Mouse (Mus musculus): ENCODE measurements around the gene Armcx6. TPM values are rescaled to one million over a fixed set of nuclear protein-coding genes. Genes with fewer than 3 reads are reported as not detected.
"Not testable (repeated sequence)": the region's sequence is repeated elsewhere in the genome, so short reads cannot be mapped to it uniquely, and the experiment has no call there.

Armcx6 gene
- polyA plus RNA-seq, 1 experiment from 2014 or later: 4.2 TPM

DNA sequence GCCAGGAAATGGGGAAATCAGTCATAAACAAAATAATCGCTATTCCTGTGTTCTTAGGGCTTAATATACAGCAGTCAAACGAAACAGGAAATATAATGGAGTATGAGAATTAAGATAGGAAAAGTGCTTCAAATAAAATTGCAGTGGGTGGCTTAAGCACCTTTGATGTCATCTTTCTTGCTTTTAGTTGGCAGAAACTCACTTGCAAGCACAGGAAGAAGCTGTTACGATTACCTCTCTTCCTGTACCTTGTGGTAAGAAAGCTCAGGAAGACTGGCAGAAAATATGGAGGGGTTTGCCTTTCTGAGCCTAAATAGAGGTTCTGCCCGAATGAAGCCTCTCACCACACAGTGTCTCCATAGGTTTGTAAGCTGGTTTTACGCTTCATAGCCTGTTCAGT lies 9.4 kb downstream of the Armcx6 start:
- H3K9me3 ChIP-seq (replicated peaks; ENCODE audit: control insufficient read depth, low read length): no peaks in the 10 kb centered on the region
- no peaks in the 10 kb centered on the region for H3K36me3 ChIP-seq (ENCODE audit: control insufficient read depth, insufficient read depth)
- WGBS (ENCODE audit: insufficient replicate concordance): 45% methylated on average over 5 of the region's 5 CpGs
- no peak overlapping the region for H3K27ac ChIP-seq (ENCODE audit: low read length)
- no peak overlapping the region for H3K4me3 ChIP-seq (ENCODE audit: low read depth, low read length)
- no peak for ATAC-seq (ENCODE audit: low read depth)
- no peaks in the 10 kb centered on the region for H3K27me3 ChIP-seq (ENCODE audit: control insufficient read depth, insufficient read depth, low read depth, low read length)
- H3K4me2 ChIP-seq (ENCODE audit: low read depth, low read length): no peak overlapping the region
- H3K9ac ChIP-seq (ENCODE audit: low read depth, low read length): no peak overlapping the region
- no peaks in the 10 kb centered on the region for H3K4me1 ChIP-seq (ENCODE audit: control insufficient read depth, low read depth, low read length)

DNA sequence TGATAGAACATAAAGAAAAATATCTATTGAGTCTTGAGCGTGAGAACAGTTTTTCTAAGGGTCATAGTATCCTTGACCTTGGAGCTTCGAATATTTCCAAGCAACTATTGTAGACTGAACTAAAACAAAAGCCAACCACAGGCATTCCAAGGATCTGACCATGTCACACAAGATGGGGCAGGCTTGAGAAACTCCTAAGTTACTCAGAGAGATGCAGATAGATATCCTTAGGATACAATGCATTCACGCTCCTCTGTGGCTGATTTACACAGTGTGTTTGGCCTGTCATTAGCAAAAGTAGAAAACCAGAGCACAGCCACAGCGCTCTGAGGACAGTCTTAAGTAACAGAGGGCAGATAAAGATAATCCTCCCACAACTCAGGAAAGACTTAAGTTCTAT lies 12.1 kb downstream of the Armcx6 start:
- Histone ChIP-seq H3K4me2 (ENCODE audit: low read depth, low read length) (no peak overlapping the region), H3K4me1 (ENCODE audit: control insufficient read depth, low read depth, low read length) (no peaks in the 10 kb centered on the region), H3K4me3 (ENCODE audit: low read depth, low read length) (no peak overlapping the region), H3K27me3 (ENCODE audit: control insufficient read depth, insufficient read depth, low read depth, low read length) (no peaks in the 10 kb centered on the region; the same call in 1 of the 2 replicates), H3K9ac (ENCODE audit: low read depth, low read length) (no peak overlapping the region), H3K9me3 (replicated peaks; ENCODE audit: control insufficient read depth, low read length) (no peaks in the 10 kb centered on the region), H3K36me3 (ENCODE audit: control insufficient read depth, insufficient read depth) (no peaks in the 10 kb centered on the region), H3K27ac (ENCODE audit: low read length) (no peak overlapping the region)
- 0 out of 2 replicates have a peak, but pooled peaks have one; percentile 21 for ATAC-seq (ENCODE audit: low read depth)
- WGBS (ENCODE audit: insufficient replicate concordance): 33% methylated on average over 4 of the region's 4 CpGs

DNA sequence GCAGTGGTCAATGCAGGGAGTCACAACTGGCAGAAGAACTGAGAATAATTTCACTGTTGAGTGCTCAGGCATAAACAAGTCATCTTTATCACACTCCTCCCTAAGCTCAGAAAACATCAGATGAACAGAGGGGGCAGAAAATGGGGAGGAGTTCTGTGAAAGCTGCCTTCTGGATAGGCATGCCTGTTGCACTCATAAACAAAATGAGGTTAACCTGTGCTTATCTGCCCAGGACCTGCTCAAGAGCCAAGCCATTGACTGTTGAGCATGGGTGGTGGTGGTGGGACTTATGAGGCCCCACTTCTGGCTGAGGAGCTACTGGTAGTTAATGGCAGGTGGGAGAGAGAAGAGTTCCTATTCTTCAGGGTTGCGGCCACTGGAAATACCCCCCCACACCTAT lies 13.4 kb downstream of the Armcx6 start:
- peak; percentile 47 for ATAC-seq (ENCODE audit: low read depth)

DNA sequence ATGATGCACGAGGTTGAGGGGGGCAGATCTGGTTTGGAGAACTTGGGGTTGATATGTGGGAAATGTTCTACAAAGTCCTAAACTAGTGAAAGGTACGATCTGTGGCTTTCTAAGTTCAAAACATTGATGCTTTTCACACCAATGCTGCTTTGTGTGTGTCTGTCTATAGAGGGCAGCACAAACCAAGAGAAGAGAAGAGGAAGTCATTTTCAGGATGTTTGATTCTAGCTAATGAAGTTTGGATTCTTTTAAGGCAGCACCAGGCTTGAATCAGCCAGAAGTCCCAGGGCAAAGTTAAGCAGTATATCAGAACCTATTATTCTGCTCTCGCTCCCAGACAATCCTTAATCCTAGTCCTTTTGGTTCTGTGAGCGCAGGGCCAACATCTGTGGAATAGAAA lies 21.4 kb downstream of the Armcx6 start:
- H3K9ac ChIP-seq (ENCODE audit: low read depth, low read length): no peak overlapping the region
- H3K4me1 ChIP-seq (ENCODE audit: control insufficient read depth, low read depth, low read length): no peaks in the 10 kb centered on the region
- H3K27me3 ChIP-seq (ENCODE audit: control insufficient read depth, insufficient read depth, low read depth, low read length): peaks cover 2% of the 10 kb centered on the region; the same call in 1 of the 2 replicates
- H3K9me3 ChIP-seq (replicated peaks; ENCODE audit: control insufficient read depth, low read length): no peaks in the 10 kb centered on the region
- ATAC-seq (ENCODE audit: low read depth): no peak
- 38% methylated on average over 4 of the region's 4 CpGs for WGBS (ENCODE audit: insufficient replicate concordance)
- no peak overlapping the region for H3K27ac ChIP-seq (ENCODE audit: low read length)
- H3K4me2 ChIP-seq (ENCODE audit: low read depth, low read length): no peak overlapping the region
- H3K36me3 ChIP-seq (ENCODE audit: control insufficient read depth, insufficient read depth): no peaks in the 10 kb centered on the region
- no peak overlapping the region for H3K4me3 ChIP-seq (ENCODE audit: low read depth, low read length)

More for the DNA sequence above, 13.4 kb downstream of the Armcx6 start:
- H3K4me1 ChIP-seq (ENCODE audit: control insufficient read depth, low read depth, low read length): no peaks in the 10 kb centered on the region
- no peak overlapping the region for H3K9ac ChIP-seq (ENCODE audit: low read depth, low read length)
- no peak overlapping the region for H3K27ac ChIP-seq (ENCODE audit: low read length)
- H3K4me3 ChIP-seq (ENCODE audit: low read depth, low read length): no peak overlapping the region
- WGBS (ENCODE audit: insufficient replicate concordance): 78% methylated on average over 1 of the region's 1 CpGs
- H3K9me3 ChIP-seq (replicated peaks; ENCODE audit: control insufficient read depth, low read length): no peaks in the 10 kb centered on the region
- H3K36me3 ChIP-seq (ENCODE audit: control insufficient read depth, insufficient read depth): no peaks in the 10 kb centered on the region
- no peak overlapping the region for H3K4me2 ChIP-seq (ENCODE audit: low read depth, low read length)
- no peaks in the 10 kb centered on the region; the same call in 1 of the 2 replicates for H3K27me3 ChIP-seq (ENCODE audit: control insufficient read depth, insufficient read depth, low read depth, low read length)

DNA sequence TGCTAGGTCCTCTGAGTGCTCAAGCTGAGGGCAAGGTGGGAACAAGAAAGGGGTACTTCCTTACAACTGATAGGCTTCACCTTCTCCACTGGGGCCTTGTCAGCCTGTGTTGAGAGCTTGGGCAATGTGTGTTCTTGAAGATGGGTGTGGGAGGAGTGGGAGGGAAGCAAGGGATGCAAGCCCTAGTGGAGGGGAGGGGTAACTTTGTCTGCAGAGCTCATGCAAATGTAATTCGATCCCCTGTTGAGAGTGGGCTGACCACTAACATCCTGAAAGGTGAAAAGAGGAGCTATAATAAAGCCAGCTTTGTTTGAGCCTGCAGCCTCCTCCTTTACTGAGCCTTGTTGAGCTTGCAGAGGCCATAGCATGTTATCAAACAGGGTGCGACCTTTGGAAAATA lies 27.5 kb downstream of the Armcx6 start:
- not testable (repeated sequence) for H3K36me3 ChIP-seq (ENCODE audit: control insufficient read depth, insufficient read depth); H3K9ac ChIP-seq (ENCODE audit: low read depth, low read length); ATAC-seq (ENCODE audit: low read depth); H3K4me1 ChIP-seq (ENCODE audit: control insufficient read depth, low read depth, low read length); H3K27me3 ChIP-seq (ENCODE audit: control insufficient read depth, insufficient read depth, low read depth, low read length); H3K9me3 ChIP-seq (replicated peaks; ENCODE audit: control insufficient read depth, low read length); H3K27ac ChIP-seq (ENCODE audit: low read length); H3K4me2 ChIP-seq (ENCODE audit: low read depth, low read length); H3K4me3 ChIP-seq (ENCODE audit: low read depth, low read length)
- WGBS (ENCODE audit: insufficient replicate concordance): 44% methylated on average over 1 of the region's 2 CpGs

- peak overlapping the region; percentile 41; the same call in 1 of the 2 replicates for H3K27ac ChIP-seq (ENCODE audit: low read length)
- peak overlapping the region; percentile 75 for H3K4me2 ChIP-seq (ENCODE audit: low read depth, low read length)
- H3K9ac ChIP-seq (ENCODE audit: low read depth, low read length): peak overlapping the region; percentile 39; the same call in 1 of the 2 replicates
These were observed 32.7 kb downstream of the Armcx6 start for GRCm38 (mm10) chrX:134718524-134718923.

DNA sequence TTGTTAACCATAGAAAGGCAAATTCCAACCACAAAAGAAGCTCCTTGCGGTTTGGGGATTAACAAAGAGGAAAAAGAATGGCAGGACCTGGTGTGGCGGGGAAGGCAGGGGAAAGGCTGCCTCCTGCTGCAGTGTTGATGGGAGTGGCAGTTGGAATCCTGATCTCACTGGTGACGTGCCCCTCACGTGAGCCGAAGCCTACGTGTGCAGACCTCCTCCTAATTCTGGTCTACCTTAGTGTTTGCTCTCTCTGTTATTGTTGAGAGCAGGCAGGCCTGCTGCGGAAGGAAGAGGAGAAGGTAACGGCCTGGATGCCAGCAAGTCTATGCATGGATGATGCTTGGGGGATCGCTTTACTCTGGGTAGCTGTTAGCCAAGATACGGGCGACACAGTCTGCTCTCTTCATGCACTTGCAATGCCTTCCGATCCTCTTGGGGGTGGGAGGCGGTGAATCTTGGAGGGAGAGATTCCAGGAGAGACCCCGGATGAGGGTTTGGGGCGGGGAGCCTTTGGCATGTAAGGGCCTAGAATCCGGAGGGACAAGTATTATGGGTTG lies 33.4 kb downstream of the Armcx6 start, which contains the start of gene Armcx1:
Gene Armcx1, plus strand, starts transcription at position 212 of the 557 bp plus-strand sequence.
- WGBS (ENCODE audit: insufficient replicate concordance): 13% methylated on average over 16 of the region's 16 CpGs

More at GRCm38 (mm10) chrX:134718524-134718923, 32.7 kb downstream of the Armcx6 start:
- ATAC-seq (ENCODE audit: low read depth): peak; percentile 56; the same call in 1 of the 2 replicates
- H3K4me3 ChIP-seq (ENCODE audit: low read depth, low read length): peak overlapping the region; percentile 56
- H3K36me3 ChIP-seq (ENCODE audit: control insufficient read depth, insufficient read depth): no peaks in the 10 kb centered on the region
- WGBS (ENCODE audit: insufficient replicate concordance): 20% methylated on average over 14 of the region's 14 CpGs
- H3K9me3 ChIP-seq (replicated peaks; ENCODE audit: control insufficient read depth, low read length): no peaks in the 10 kb centered on the region
- no peaks in the 10 kb centered on the region for H3K4me1 ChIP-seq (ENCODE audit: control insufficient read depth, low read depth, low read length)
- H3K27me3 ChIP-seq (ENCODE audit: control insufficient read depth, insufficient read depth, low read depth, low read length): no peaks in the 10 kb centered on the region

DNA sequence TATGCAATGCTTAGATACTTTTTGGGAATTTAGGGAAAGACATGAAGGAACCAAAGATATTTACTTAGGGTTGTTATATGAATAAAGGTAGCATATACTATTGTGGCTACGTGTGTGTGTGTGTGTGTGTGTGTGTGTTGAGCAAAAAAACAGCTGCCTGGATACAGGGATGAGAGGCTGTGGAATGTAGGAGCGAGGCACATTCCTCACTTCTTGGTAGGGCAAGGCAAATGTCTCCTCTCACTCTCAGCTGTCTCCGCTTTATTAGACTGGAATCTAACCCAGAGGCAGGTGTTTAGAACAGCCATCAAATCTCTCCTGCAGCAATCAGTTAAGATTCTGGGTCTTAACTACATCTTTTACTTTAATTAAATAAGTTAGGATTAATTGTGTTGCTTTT lies 34.4 kb downstream of the Armcx6 start:
- no peaks in the 10 kb centered on the region for H3K27me3 ChIP-seq (ENCODE audit: control insufficient read depth, insufficient read depth, low read depth, low read length)
- 55% methylated on average over 3 of the region's 3 CpGs for WGBS (ENCODE audit: insufficient replicate concordance)

More for the DNA sequence above, 33.4 kb downstream of the Armcx6 start, which contains the start of gene Armcx1:
- Histone ChIP-seq H3K4me3 (ENCODE audit: low read depth, low read length) (peak within 1 kb of the TSS; percentile 56), H3K4me1 (ENCODE audit: control insufficient read depth, low read depth, low read length) (no peaks in the 10 kb centered on the region), H3K9ac (ENCODE audit: low read depth, low read length) (peak within 1 kb of the TSS; percentile 39), H3K27ac (ENCODE audit: low read length) (peak within 1 kb of the TSS; percentile 41), H3K27me3 (ENCODE audit: control insufficient read depth, insufficient read depth, low read depth, low read length) (no peaks in the 10 kb centered on the region), H3K4me2 (ENCODE audit: low read depth, low read length) (peak within 1 kb of the TSS; percentile 75), H3K36me3 (ENCODE audit: control insufficient read depth, insufficient read depth) (no peaks in the 10 kb centered on the region), H3K9me3 (replicated peaks; ENCODE audit: control insufficient read depth, low read length) (no peaks in the 10 kb centered on the region)
- peak; percentile 80 for ATAC-seq (ENCODE audit: low read depth)

More for the DNA sequence above, 34.4 kb downstream of the Armcx6 start:
- no peaks in the 10 kb centered on the region for H3K9me3 ChIP-seq (replicated peaks; ENCODE audit: control insufficient read depth, low read length)
- no peak overlapping the region for H3K4me3 ChIP-seq (ENCODE audit: low read depth, low read length)
- H3K36me3 ChIP-seq (ENCODE audit: control insufficient read depth, insufficient read depth): no peaks in the 10 kb centered on the region
- H3K9ac ChIP-seq (ENCODE audit: low read depth, low read length): no peak overlapping the region
- H3K4me2 ChIP-seq (ENCODE audit: low read depth, low read length): no peak overlapping the region
- ATAC-seq (ENCODE audit: low read depth): no peak
- H3K27ac ChIP-seq (ENCODE audit: low read length): no peak overlapping the region
- H3K4me1 ChIP-seq (ENCODE audit: control insufficient read depth, low read depth, low read length): no peaks in the 10 kb centered on the region

All from liver, embryonic 16.5 days (tissue).